20 mouse cellular contexts compared by ENCODE assay signal in the genomic region with DNA sequence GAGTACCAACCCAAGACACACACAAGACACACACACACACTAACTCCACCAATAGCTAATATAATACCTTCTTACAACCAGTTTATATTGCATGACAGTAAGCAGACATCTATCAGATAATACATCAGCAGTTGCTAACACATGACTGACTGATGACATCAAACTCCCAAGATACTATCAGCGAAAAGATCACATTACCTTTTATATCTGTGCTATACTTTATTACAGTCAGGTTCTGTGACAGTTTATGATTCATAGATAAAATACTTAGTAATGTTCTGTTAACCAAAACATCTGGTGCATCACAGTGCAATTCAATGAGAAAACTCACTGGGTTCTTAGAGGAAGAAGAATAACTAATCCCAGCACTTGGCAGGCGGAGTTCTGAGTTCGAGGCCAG. TPM values are rescaled to one million over a fixed set of nuclear protein-coding genes. Genes with fewer than 3 reads are reported as not detected.
DNase-seq lines count a peak whose midpoint lies in the region; ATAC-seq and TF ChIP-seq lines count a peak whose summit lies in the region.
"Had no signal": no experiment of that assay in that cellular context is flagged by ENCODE, and none has a peak within 500 bp of the region (broad histone marks: within the 10 kb centered on the region; RNA-seq: fewer than 3 reads in every experiment).

No protein-coding gene starts in this region.

- H3K9me3 ChIP-seq in heart, embryonic 13.5 days = peaks cover 4% of the 10 kb centered on the region; the same call in 1 of the 2 replicates
- no peaks in the 10 kb centered on the region for H3K9me3 ChIP-seq in liver, embryonic 13.5 days (replicated peaks)
- H3K9me3 ChIP-seq: forebrain, embryonic 13.5 days; hindbrain, embryonic 15.5 days had no signal

- ATAC-seq in heart, embryonic 13.5 days (ENCODE audit: extremely low read depth, insufficient number of reproducible peaks, low FRiP score, low TSS enrichment) = no peak
- ATAC-seq in liver, embryonic 13.5 days (ENCODE audit: low read depth) = no peak
- ATAC-seq: forebrain, embryonic 13.5 days; lung, postnatal 0 days had no signal

- no peak overlapping the region for H3K9ac ChIP-seq in heart, embryonic 13.5 days
- H3K9ac ChIP-seq in liver, embryonic 13.5 days = no peak overlapping the region
- H3K9ac ChIP-seq: hindbrain, embryonic 15.5 days had no signal

- TF ChIP-seq POLR2A in bone marrow macrophage, adult 2 months (IDR thresholded peaks at IDR 0.05; ENCODE audit: borderline replicate concordance, low read depth, low read length) = no peak
- TF ChIP-seq POLR2A in myocyte (IDR thresholded peaks at IDR 0.05; ENCODE audit: insufficient read length, low read depth) = no peak

- no peak overlapping the region for H3K27ac ChIP-seq in heart, embryonic 13.5 days (replicated peaks)
- H3K27ac ChIP-seq in liver, embryonic 13.5 days = no peak overlapping the region
- 0 out of 2 replicates have a peak overlapping the region, but pooled peaks have one; percentile 100 for H3K27ac ChIP-seq in bone marrow macrophage, adult 2 months (ENCODE audit: insufficient read depth, low read depth, low read length)
- H3K27ac ChIP-seq: forebrain, embryonic 13.5 days; hindbrain, embryonic 15.5 days; stomach, postnatal 0 days had no signal

- H3K4me1 ChIP-seq in heart, embryonic 13.5 days = peaks cover 50% of the 10 kb centered on the region
- H3K4me1 ChIP-seq in liver, embryonic 13.5 days (replicated peaks) = peaks cover 33% of the 10 kb centered on the region
- peaks cover 20% of the 10 kb centered on the region for H3K4me1 ChIP-seq in bone marrow macrophage, adult 2 months (ENCODE audit: control insufficient read depth, insufficient read depth, low read length)

- WGBS in heart, embryonic 13.5 days = 93% methylated on average over 3 of the region's 3 CpGs
- 78% methylated on average over 3 of the region's 3 CpGs for WGBS in liver, embryonic 13.5 days (ENCODE audit: insufficient replicate concordance)

- no peak for TF ChIP-seq CTCF in bone marrow macrophage, adult 2 months (IDR thresholded peaks at IDR 0.05; ENCODE audit: low read depth, low read length)

- peak overlapping the region; percentile 87 for H3K4me3 ChIP-seq in heart, embryonic 13.5 days
- peak overlapping the region; percentile 83 for H3K4me3 ChIP-seq in liver, embryonic 13.5 days (replicated peaks)
- peak overlapping the region; percentile 94; the same call in 1 of the 2 replicates for H3K4me3 ChIP-seq in bone marrow macrophage, adult 2 months (ENCODE audit: insufficient read depth, low read length)
- H3K4me3 ChIP-seq in myocyte = peak overlapping the region; percentile 84

- peaks cover 19% of the 10 kb centered on the region for H3K36me3 ChIP-seq in heart, embryonic 13.5 days
- H3K36me3 ChIP-seq in liver, embryonic 13.5 days = peaks cover 24% of the 10 kb centered on the region
- H3K36me3 ChIP-seq in myocyte (ENCODE audit: control insufficient read depth, insufficient read depth) = no peaks in the 10 kb centered on the region
- H3K36me3 ChIP-seq: G1E; hindbrain, embryonic 15.5 days had no signal

- H3K79me2 ChIP-seq in myocyte (ENCODE audit: control insufficient read depth, insufficient read depth) = peaks cover 23% of the 10 kb centered on the region

- H3K4me2 ChIP-seq in heart, embryonic 13.5 days = peak overlapping the region; percentile 89
- H3K4me2 ChIP-seq in liver, embryonic 13.5 days = peak overlapping the region; percentile 86
- H3K4me2 ChIP-seq in myocyte (ENCODE audit: low read depth) = no peak overlapping the region

- H3K27me3 ChIP-seq in heart, embryonic 13.5 days (replicated peaks) = no peaks in the 10 kb centered on the region
- H3K27me3 ChIP-seq in liver, embryonic 13.5 days = no peaks in the 10 kb centered on the region
- H3K27me3 ChIP-seq in myocyte (ENCODE audit: control insufficient read depth, insufficient read depth, insufficient read length) = no peaks in the 10 kb centered on the region

- DNase-seq in heart, adult 9 months (ENCODE audit: low spot score in 2 of 2) = no peak
- no peak for DNase-seq in liver, embryonic 13.5 days
- no peak for DNase-seq in liver
- DNase-seq in ovary, adult 18-20 months (ENCODE audit: low spot score) = no peak
- DNase-seq: adrenal gland, postnatal 25 days; cerebellum, adult 18-20 months; cerebellum, postnatal 25 days; heart, adult 18-20 months; heart, postnatal 4 days; kidney, adult 18-20 months; kidney, postnatal 14 days; right cerebral cortex, postnatal 4 days had no signal

- no peak overlapping the region for H3ac ChIP-seq in myocyte (ENCODE audit: control insufficient read depth, insufficient read length)

TF ChIP-seq in myocyte, 11 proteins besides CTCF, POLR2A, EP300 and RAD21:
- TF ChIP-seq POLR2AphosphoS2 (IDR thresholded peaks at IDR 0.05; ENCODE audit: insufficient read length, low read depth) = no peak
- no peak for TF ChIP-seq MYOD1 (IDR thresholded peaks at IDR 0.05; ENCODE audit: control insufficient read depth in 1 of 3, insufficient read length in 2 of 3, low read depth in 2 of 3)
- TF ChIP-seq REST (IDR thresholded peaks at IDR 0.05; ENCODE audit: insufficient read depth, insufficient read length) = no peak
- TF ChIP-seq TCF3 (IDR thresholded peaks at IDR 0.05; ENCODE audit: insufficient read length, low read depth) = no peak
- TF ChIP-seq CEBPB (IDR thresholded peaks at IDR 0.05; ENCODE audit: insufficient read depth, poor library complexity, severe bottlenecking) = no peak
- no peak for TF ChIP-seq MYOG (IDR thresholded peaks at IDR 0.05; ENCODE audit: control insufficient read depth in 1 of 3, insufficient read depth in 1 of 3, insufficient read length in 2 of 3, low read depth in 2 of 3)
- TF ChIP-seq USF1 (IDR thresholded peaks at IDR 0.05; ENCODE audit: low read depth) = no peak
- TF ChIP-seq MAX (IDR thresholded peaks at IDR 0.05; ENCODE audit: low read depth) = no peak
- TF ChIP-seq TCF12 (IDR thresholded peaks at IDR 0.05; ENCODE audit: insufficient read depth, poor library complexity, severe bottlenecking) = no peak
- TF ChIP-seq SRF (IDR thresholded peaks at IDR 0.05; ENCODE audit: control insufficient read depth, insufficient read length, low read depth) = no peak
- TF ChIP-seq E2F4 (IDR thresholded peaks at IDR 0.05; ENCODE audit: insufficient read depth) = no peak

RNA-seq across cellular contexts. Expression of gene Gas2l3, which starts 1.8 kb away (rescaled TPM):
- polyA plus RNA-seq in heart, embryonic 13.5 days (2015; fragmentation: Nextera tagmentation; extraction: Ambion mirVana) = 16.8 and 23.2 TPM in 2 replicates
- 5.0 and 6.2 TPM in 2 replicates for polyA plus RNA-seq in liver, embryonic 13.5 days (2015; fragmentation: Nextera tagmentation; extraction: Ambion mirVana)
- 47.6 and 48.2 TPM in 2 replicates for polyA plus RNA-seq in bone marrow macrophage, adult 2 months (2012; ENCODE audit: insufficient read depth, insufficient read length, missing spikeins)
- 2.6 TPM for polyA plus RNA-seq in myocyte (2012; fragmentation: generic; extraction: Trizol)
- polyA plus RNA-seq: G1E had no signal
